Mouse (Mus musculus) lung, postnatal 0 days (tissue): ENCODE measurements around the gene Znrf2.

ENCODE experiments used
- CTCF ChIP-seq: IDR thresholded peaks from 2 replicates; pipeline ENCODE4 v1.5.1; 2016; ENCODE audit warnings: antibody characterized with exemption, mild to moderate bottlenecking
- EP300 ChIP-seq: IDR thresholded peaks from 2 replicates; pipeline ENCODE4 v1.6.1; 2016; ENCODE audit warnings: antibody characterized with exemption, mild to moderate bottlenecking, control low read depth

- TF ChIP-seq CTCF (no peak), EP300 (no peak)
Measured at GRCm38 (mm10) chr6:54795971-54796370, 20.7 kb upstream of the Znrf2 start.
